Mouse (Mus musculus) v-Abl transformed pro-B cells (cell line): ENCODE results near the gene Cpeb2.

Experiments
- in situ Hi-C, 2 experiments: fragments of 400-800 bp; cut with MboI; formaldehyde crosslinking; loops; one replicate each; pipeline ENCODE4 v1.15.1; 2025; ENCODE audit not compliant: unreplicated experiment in 2 of 2

Cpeb2 gene

GRCm38 (mm10) chr5:43235997-43236396 is 3.0 kb downstream of the Cpeb2 start:
- in situ Hi-C loops = loop anchor here (10.0 to 25.0 kb wide), 4 partner anchors 526 to 1524 kb away; partner anchors contain the start of genes Bod1l (in 2 of the 2) and Rab28 (in 1 of the 2)

GRCm38 (mm10) chr5:43236476-43236875 is 3.5 kb downstream of the Cpeb2 start:
- in situ Hi-C loops = loop anchor here (10.0 to 25.0 kb wide), 4 partner anchors 526 to 1524 kb away; partner anchors contain the start of genes Bod1l (in 2 of the 2) and Rab28 (in 1 of the 2)

GRCm38 (mm10) chr5:43237238-43237637 is 4.3 kb downstream of the Cpeb2 start:
- in situ Hi-C loops = loop anchor here (10.0 to 25.0 kb wide), 4 partner anchors 525 to 1525 kb away; partner anchors contain the start of genes Bod1l (in 2 of the 2) and Rab28 (in 1 of the 2)

GRCm38 (mm10) chr5:43239141-43239835 is 6.3 kb downstream of the Cpeb2 start:
- in situ Hi-C loops = loop anchor here (10.0 to 25.0 kb wide), 4 partner anchors 523 to 1527 kb away; partner anchors contain the start of genes Bod1l (in 2 of the 2) and Rab28 (in 1 of the 2)

- in situ Hi-C loops = loop anchor here (5.0 to 25.0 kb wide), 4 partner anchors 42 to 1528 kb away; partner anchors contain the start of genes Bod1l (in 1 of the 2) and Rab28 (in 1 of the 2)
Observed at GRCm38 (mm10) chr5:43240729-43241128, 7.8 kb downstream of the Cpeb2 start.

GRCm38 (mm10) chr5:43246236-43246635 is 13.3 kb downstream of the Cpeb2 start:
- in situ Hi-C loops = loop anchor here (25.0 kb wide), 3 partner anchors 516 to 1534 kb away; partner anchors contain the start of genes Bod1l (in 1 of the 2) and Rab28 (in 1 of the 2)

GRCm38 (mm10) chr5:43246954-43247353 is 14.0 kb downstream of the Cpeb2 start:
- in situ Hi-C loops = loop anchor here (25.0 kb wide), 3 partner anchors 515 to 1535 kb away; partner anchors contain the start of genes Bod1l (in 1 of the 2) and Rab28 (in 1 of the 2)

- in situ Hi-C loops = loop anchor here (25.0 kb wide), 3 partner anchors 514 to 1536 kb away; partner anchors contain the start of genes Bod1l (in 1 of the 2) and Rab28 (in 1 of the 2)
Observed at GRCm38 (mm10) chr5:43248001-43248430, 15.0 kb downstream of the Cpeb2 start.

GRCm38 (mm10) chr5:43257490-43257889 is 24.5 kb downstream of the Cpeb2 start:
- in situ Hi-C loops = no loop called here

GRCm38 (mm10) chr5:43258472-43259142 is 25.6 kb downstream of the Cpeb2 start:
- in situ Hi-C loops = no loop called here

- in situ Hi-C loops = no loop called here
Observed at GRCm38 (mm10) chr5:43261814-43262213, 28.8 kb downstream of the Cpeb2 start.

- in situ Hi-C loops = no loop called here
Observed at GRCm38 (mm10) chr5:43263951-43264350, 31.0 kb downstream of the Cpeb2 start.

GRCm38 (mm10) chr5:43264696-43265095 is 31.7 kb downstream of the Cpeb2 start:
- in situ Hi-C loops = no loop called here

GRCm38 (mm10) chr5:43277982-43278381 is 45.0 kb downstream of the Cpeb2 start:
- in situ Hi-C loops = no loop called here

- in situ Hi-C loops = loop anchor here in 1 of 2 experiments (5.0 kb wide), 1 partner anchor 37 kb away; no protein-coding TSS in a partner anchor
Observed at GRCm38 (mm10) chr5:43279774-43280173, 46.8 kb downstream of the Cpeb2 start.

- in situ Hi-C loops = no loop called here
Observed at GRCm38 (mm10) chr5:43285756-43286155, 52.8 kb downstream of the Cpeb2 start.

GRCm38 (mm10) chr5:43289752-43290446 is 56.9 kb downstream of the Cpeb2 start:
- in situ Hi-C loops = no loop called here

GRCm38 (mm10) chr5:43293136-43293535 is 60.2 kb downstream of the Cpeb2 start:
- in situ Hi-C loops = no loop called here

GRCm38 (mm10) chr5:43297459-43297858 is 64.5 kb downstream of the Cpeb2 start:
- in situ Hi-C loops = no loop called here

- in situ Hi-C loops = no loop called here
Observed at GRCm38 (mm10) chr5:43298975-43299374, 66.0 kb downstream of the Cpeb2 start.
